Mouse (Mus musculus) kidney, postnatal 0 days (tissue): ENCODE measurements around the gene Tle4. TPM values are rescaled to one million over a fixed set of nuclear protein-coding genes. Genes with fewer than 3 reads are reported as not detected.

Experiments used
- ATAC-seq: fragments of 200-750 bp; cut with Nextera tagmentation; replicated peaks from 2 replicates; pipeline ENCODE4 v1.8.0; 2017; ENCODE audit warnings: low read depth, moderate number of reproducible peaks, moderate TSS enrichment, moderate library complexity; ENCODE audit not compliant: low FRiP score
- DNase-seq: peaks from one replicate; pipeline ENCODE4 v3.0.0-alpha.2; 2016; ENCODE audit warnings: low spot score
- H3K27ac ChIP-seq: fragments of 300-500 bp; sonication (generic); 2 replicates; pipeline ENCODE4 v1.5.1; 2014; ENCODE audit warnings: mild to moderate bottlenecking
- H3K27me3 ChIP-seq: fragments of 300-500 bp; sonication (generic); 2 replicates; pipeline ENCODE4 v1.6.1; 2014; ENCODE audit warnings: low read length, mixed read lengths; ENCODE audit not compliant: insufficient read depth
- H3K36me3 ChIP-seq: fragments of 300-500 bp; sonication (generic); 2 replicates; pipeline ENCODE4 v1.6.1; 2014; ENCODE audit warnings: low read length, mixed read lengths; ENCODE audit not compliant: insufficient read depth
- H3K4me1 ChIP-seq: fragments of 300-500 bp; sonication (generic); replicated peaks from 2 replicates; pipeline ENCODE4 v1.6.1; 2014; ENCODE audit warnings: antibody characterized with exemption, low read length, mixed read lengths; ENCODE audit not compliant: insufficient read depth
- H3K4me2 ChIP-seq: fragments of 300-500 bp; sonication (generic); 2 replicates; pipeline ENCODE4 v1.6.1; 2014; ENCODE audit warnings: mild to moderate bottlenecking, low read length, moderate library complexity, mixed read lengths
- H3K4me3 ChIP-seq: fragments of 300-500 bp; sonication (generic); replicated peaks from 2 replicates; pipeline ENCODE4 v1.5.1; 2014; ENCODE audit warnings: low read depth, low read length
- H3K9ac ChIP-seq: fragments of 300-500 bp; sonication (generic); 2 replicates; pipeline ENCODE4 v1.6.1; 2014; ENCODE audit warnings: low read depth, low read length
- H3K9me3 ChIP-seq: fragments of 300-500 bp; sonication (generic); replicated peaks from 2 replicates; pipeline ENCODE4 v1.6.1; 2016; ENCODE audit warnings: low read length, inconsistent platforms, mixed read lengths
- CTCF ChIP-seq: IDR thresholded peaks from 2 replicates; pipeline ENCODE4 v1.5.1; 2016; ENCODE audit warnings: antibody characterized with exemption, low read depth, mild to moderate bottlenecking, moderate library complexity
- WGBS: fragments of 180-500 bp; shearing (Covaris S2); extraction: QIAGEN DNeasy Blood & Tissue Kit; methylation state at CpG from one replicate; pipeline ENCODE4 v1.1.7; 2014; 5-methylcytosine and 5-hydroxymethylcytosine counted together
- polyA plus RNA-seq: library from polyadenylated mRNA; unstranded; fragments of >200 nt; fragmentation: Nextera tagmentation; extraction: Ambion mirVana; gene quantifications from 2 replicates; pipeline ENCODE4 v1.2.1, GENCODE M21; 2015

Gene Tle4
- polyA plus RNA-seq, 1 experiment from 2014 or later, result 12.8 TPM

DNA sequence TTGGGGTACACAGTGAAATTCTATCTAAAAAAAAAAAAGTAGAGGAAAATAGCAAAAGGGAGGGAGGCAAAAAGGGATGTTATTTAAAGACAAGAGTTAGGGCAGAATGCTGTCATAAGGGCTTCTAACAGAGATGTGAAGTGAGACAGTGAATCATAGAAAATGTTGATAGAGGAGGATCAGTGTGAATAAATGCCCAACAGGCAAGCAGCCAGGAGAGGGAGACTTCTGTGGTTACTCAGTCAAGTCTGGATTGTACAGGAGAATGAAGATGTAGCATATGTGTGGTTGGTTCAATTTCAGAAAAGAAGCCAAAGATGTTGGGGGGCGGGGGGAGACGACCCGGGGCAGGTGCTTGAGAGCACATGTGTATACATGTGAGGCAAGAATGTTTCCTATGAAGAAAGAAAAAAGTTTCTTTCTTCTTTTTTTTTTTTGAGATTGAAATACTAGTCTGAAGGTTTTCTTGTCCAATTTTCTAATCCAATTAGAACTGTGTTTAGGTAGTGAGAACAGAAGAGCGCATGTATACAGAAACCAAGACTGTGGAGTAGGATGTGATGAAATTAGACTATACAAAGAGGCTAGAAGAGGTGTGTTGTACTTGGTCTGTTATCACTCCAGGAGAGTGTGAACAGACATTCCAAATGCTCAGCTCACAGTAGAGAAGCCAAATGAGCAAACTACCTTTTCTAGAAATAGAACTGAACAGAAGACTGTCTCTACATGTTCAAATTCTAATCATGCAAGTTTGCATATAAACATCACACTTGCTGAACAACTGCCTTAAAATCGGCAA lies 134.4 kb downstream of the Tle4 start:
- TF ChIP-seq CTCF, result no peak
- Histone ChIP-seq H3K27me3 (no peaks in the 10 kb centered on the region), H3K36me3 (peaks cover 15% of the 10 kb centered on the region; the same call in 1 of the 2 replicates), H3K27ac (no peak overlapping the region), H3K4me2 (no peak overlapping the region), H3K4me1 (no peaks in the 10 kb centered on the region), H3K9me3 (no peaks in the 10 kb centered on the region), H3K9ac (no peak overlapping the region), H3K4me3 (no peak overlapping the region)
- 95% methylated on average over 5 of the region's 5 CpGs for WGBS
- no peak for DNase-seq
- no peak for ATAC-seq

DNA sequence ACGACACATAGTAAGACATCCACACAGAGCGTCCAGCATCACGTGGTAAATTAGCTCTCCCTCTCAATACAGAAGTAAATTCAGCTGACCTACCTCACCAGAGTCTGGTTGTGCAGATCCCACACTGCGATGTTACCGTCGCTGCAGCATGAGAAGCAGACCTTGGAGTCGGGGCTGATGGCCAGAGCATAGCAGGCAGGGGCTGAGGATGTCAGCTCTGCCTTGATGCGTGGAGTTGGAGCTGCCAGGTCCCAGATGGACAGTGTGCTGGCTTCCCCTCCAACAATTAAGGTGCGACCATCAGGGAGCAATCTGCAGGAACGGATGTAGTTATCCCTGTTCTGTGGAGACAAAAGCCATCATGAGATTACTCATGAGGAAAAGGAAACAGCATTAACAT lies 144.4 kb downstream of the Tle4 start:
- Histone ChIP-seq H3K36me3 (peaks cover 24% of the 10 kb centered on the region; the same call in 1 of the 2 replicates), H3K9ac (no peak overlapping the region), H3K4me2 (no peak overlapping the region), H3K9me3 (no peaks in the 10 kb centered on the region), H3K4me3 (no peak overlapping the region), H3K4me1 (no peaks in the 10 kb centered on the region), H3K27me3 (no peaks in the 10 kb centered on the region), H3K27ac (no peak overlapping the region)
- DNase-seq (no peak), ATAC-seq (no peak)
- no peak for TF ChIP-seq CTCF
- 87% methylated on average over 10 of the region's 10 CpGs for WGBS

DNA sequence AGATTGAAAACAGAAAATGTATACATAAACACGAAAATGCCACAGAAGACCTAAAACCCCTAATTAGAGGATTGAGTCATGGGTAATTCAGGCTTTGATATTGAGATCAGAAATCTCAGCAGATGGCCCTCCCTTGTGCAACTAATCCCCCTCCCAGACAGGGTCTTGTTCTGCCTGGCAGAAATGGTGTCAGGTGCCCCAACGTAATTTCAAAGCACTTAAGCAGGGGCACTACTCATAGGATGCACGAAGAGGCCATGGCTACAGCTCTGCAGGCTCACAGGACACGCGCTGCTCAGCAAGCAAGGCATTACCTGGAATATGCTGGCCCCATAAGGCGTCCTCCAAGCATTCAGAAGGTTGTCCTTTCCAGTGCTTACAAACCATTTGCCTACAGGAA lies 146.5 kb downstream of the Tle4 start:
- Histone ChIP-seq H3K9ac (no peak overlapping the region), H3K9me3 (no peaks in the 10 kb centered on the region), H3K27ac (no peak overlapping the region), H3K4me1 (no peaks in the 10 kb centered on the region), H3K27me3 (no peaks in the 10 kb centered on the region), H3K4me2 (no peak overlapping the region), H3K36me3 (peaks cover 20% of the 10 kb centered on the region; the same call in 1 of the 2 replicates), H3K4me3 (no peak overlapping the region)
- 91% methylated on average over 6 of the region's 6 CpGs for WGBS
- DNase-seq (no peak), ATAC-seq (no peak)
- no peak for TF ChIP-seq CTCF

DNA sequence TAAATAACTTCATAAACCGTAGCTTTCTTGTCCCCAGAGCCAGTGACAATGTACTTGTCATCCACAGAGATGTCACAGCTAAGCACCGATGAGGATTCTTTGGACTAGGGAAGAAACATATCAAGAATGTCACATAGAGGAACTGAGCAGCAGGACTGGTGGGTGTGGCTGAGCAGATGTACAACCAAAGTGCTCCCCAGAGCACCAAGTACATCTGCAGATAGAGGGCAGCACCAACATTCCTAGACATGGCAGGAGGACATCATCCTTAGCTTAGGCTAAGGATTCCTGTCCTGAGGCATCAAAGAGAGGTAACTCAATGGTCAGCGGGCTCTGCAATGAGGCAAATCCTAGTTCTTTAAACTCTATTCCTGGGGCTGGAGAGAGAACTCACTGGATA lies 148.1 kb downstream of the Tle4 start:
- ATAC-seq (no peak), DNase-seq (peak; percentile 36)
- Histone ChIP-seq H3K36me3 (peaks cover 19% of the 10 kb centered on the region; the same call in 1 of the 2 replicates), H3K4me1 (no peaks in the 10 kb centered on the region), H3K27ac (no peak overlapping the region), H3K27me3 (no peaks in the 10 kb centered on the region), H3K4me3 (no peak overlapping the region), H3K4me2 (no peak overlapping the region), H3K9ac (no peak overlapping the region), H3K9me3 (no peaks in the 10 kb centered on the region)
- peak; percentile 58 for TF ChIP-seq CTCF
- 93% methylated on average over 3 of the region's 3 CpGs for WGBS

DNA sequence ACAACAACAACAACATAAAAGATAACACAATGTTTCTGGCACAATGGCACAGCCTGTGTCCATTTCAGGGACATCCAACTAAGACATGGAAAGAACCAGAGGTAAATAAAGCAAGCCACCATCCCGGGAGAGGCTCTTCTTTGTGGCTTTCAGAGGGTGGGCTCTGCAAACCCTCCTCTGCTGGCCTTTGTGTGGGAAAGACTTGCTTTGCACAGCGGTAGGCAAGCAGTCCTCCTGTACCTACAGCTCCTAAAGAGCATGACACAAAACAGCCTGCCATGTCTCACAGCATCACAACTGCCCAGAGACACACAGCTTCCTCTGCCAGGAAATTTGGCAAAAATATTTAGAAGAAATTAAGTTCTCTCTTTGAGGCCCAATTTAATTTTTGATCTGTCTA lies 149.3 kb downstream of the Tle4 start:
- ATAC-seq, result no peak
- Histone ChIP-seq H3K4me2 (no peak overlapping the region), H3K4me1 (no peaks in the 10 kb centered on the region), H3K27me3 (no peaks in the 10 kb centered on the region), H3K9me3 (no peaks in the 10 kb centered on the region), H3K9ac (no peak overlapping the region), H3K36me3 (peaks cover 16% of the 10 kb centered on the region; the same call in 1 of the 2 replicates), H3K27ac (no peak overlapping the region), H3K4me3 (no peak overlapping the region)
- no peak for TF ChIP-seq CTCF
- DNase-seq, result no peak
- WGBS, result 94% methylated on average over 2 of the region's 2 CpGs

DNA sequence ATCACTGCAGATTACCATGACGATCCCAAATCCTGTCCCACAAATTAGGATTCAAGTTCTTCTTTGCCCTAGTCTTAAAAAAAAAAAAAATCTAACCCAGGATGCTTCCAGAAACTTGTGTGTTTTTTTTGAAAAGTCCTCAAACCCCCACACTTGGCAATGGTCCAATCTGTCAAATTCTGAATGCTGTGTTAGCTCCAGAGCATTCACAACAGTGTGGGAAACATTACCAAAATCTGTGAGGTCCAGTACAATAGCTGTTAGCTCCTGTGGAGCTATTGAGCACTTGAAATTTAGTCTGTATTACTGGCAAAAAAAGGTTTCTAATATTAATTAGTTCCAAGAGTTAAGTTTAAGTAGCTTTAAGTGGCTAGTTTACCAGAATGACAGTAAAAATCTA lies 150.4 kb downstream of the Tle4 start:
- Histone ChIP-seq H3K9me3 (no peaks in the 10 kb centered on the region), H3K4me1 (no peaks in the 10 kb centered on the region), H3K4me3 (no peak overlapping the region), H3K27me3 (no peaks in the 10 kb centered on the region), H3K9ac (no peak overlapping the region), H3K27ac (no peak overlapping the region), H3K4me2 (no peak overlapping the region), H3K36me3 (0 out of 2 replicates have a peak, but pooled peaks cover 8% of the 10 kb centered on the region)
- DNase-seq (no peak), ATAC-seq (no peak)
- 93% methylated on average over 1 of the region's 1 CpGs for WGBS
- TF ChIP-seq CTCF, result no peak
